Mouse (Mus musculus): Measurements from ENCODE around the gene Dclre1c.
"Not testable (repeated sequence)": the region's sequence is repeated elsewhere in the genome, so short reads cannot be mapped to it uniquely, and the experiment has no call there.

The Dclre1c gene

DNA sequence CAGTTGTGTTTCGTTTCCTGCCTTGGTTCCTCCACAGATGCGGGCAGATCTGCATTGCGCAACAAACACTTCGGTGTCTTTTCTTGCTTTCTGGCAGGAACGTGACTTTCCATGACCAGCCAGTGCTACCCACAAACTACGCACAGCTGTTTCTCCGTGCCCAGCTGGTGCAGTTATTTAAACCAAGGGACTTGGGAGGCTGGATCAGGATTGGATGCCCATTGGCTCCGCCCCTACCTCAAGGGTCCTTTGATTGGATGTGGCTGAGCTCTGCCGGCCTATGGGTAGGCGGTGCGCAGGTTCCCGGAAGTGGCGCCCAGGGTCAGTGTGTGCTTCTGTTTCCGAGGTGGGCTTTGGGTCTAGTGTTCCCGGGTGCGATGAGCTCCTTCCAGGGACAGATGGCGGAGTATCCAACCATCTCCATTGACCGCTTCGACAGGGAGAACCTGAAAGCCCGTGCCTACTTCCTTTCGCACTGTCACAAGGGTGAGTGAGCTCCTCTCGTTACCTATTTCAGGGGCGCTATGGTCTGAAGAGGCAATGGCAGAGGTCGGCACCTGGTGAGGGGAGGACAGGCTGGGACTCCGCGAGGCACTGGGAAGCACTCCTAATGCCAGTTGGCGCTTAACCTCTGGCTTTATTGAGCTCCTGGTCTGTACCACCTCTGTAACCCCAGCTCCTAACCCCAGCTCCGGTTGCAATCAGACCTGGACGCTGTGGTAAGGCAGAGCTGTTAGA lies at the start of gene Dclre1c:
Dclre1c (plus strand) TSS at position 291 of the 738 bp plus-strand sequence.
- DNase-seq (ENCODE audit: extremely low spot score, low read depth, low spot score) = peak; percentile 68

DNA sequence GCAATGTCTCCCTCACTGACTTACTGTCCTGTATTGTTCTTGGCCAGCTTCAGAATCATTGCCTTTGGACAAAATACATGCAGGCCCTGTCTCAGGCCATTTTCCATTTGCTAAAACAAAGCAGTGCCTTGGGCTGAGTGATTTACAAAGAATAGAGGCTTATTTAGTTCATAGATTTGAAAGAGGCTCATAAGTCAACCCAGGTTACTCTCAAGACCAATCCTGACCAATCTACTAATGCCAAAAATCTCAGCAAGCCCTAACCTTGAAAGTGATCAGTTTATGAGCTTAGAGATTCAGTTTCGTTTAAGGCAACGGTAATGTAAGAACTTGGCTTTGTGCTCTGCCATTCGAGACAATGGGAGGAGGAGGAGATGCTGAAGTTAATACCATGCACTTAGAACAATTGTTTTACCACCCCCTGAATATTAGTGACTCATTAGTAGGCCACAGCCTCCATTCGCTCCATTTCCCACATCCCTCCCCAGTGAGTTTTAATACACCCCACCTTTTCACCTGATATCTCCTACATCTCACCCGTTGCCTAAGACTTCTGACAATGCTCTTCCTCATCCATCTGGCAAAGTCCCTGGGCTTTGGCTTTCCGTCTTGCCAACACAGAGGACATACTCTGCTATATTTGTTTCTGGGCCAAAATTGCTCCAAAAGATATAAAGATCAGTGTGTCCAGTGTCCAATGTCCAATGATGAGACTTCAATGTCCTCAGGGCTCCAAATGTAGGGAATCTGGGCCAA lies 36.6 kb upstream of the Dclre1c start:
- DNase-seq (ENCODE audit: extremely low spot score, low read depth, low spot score) = no peak

DNA sequence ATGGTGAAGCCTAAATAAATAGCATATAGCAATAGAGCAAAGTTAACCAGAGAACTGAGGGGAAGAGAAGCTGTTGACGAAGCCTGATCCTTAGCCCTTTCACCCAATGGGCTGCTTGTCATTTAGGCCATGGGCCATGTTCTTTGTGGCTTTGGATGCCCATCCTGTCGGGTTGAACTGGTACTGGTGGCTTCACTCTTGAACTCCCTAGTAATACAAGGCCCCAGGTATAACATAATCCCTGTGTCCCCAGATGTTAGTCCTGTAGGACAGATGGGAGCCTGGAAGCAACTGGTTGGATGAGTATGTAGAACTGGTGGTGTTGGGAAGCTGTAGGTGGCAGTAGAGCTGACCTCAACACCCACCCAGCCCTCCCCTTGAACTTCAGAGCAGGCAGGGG lies 32.0 kb upstream of the Dclre1c start:
- no peak for DNase-seq (ENCODE audit: extremely low spot score, low read depth, low spot score)

DNA sequence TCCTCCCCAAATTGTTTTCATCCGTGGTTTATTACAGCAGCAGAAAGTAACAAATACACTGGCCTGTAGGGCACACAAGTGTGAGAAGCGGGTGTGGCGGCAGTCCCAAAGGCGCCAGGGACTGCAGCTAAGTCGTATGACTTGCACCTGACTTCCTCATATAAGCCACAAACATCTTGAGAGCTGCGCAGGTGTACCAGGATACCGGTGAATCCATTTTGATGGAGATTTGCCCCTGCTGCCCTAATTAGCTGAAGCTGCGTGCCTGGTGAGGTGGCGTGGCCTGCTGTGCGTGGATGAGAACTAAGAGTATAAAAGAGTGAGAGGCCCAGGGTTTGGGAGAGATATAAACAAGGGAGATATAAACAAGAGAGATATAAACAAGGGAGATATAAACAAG lies 26.8 kb upstream of the Dclre1c start, which contains the start of gene Olah:
Olah (minus strand) TSS at position 101 of the 400 bp plus-strand sequence.
- DNase-seq (ENCODE audit: extremely low spot score, low read depth, low spot score) = not testable (repeated sequence)

DNA sequence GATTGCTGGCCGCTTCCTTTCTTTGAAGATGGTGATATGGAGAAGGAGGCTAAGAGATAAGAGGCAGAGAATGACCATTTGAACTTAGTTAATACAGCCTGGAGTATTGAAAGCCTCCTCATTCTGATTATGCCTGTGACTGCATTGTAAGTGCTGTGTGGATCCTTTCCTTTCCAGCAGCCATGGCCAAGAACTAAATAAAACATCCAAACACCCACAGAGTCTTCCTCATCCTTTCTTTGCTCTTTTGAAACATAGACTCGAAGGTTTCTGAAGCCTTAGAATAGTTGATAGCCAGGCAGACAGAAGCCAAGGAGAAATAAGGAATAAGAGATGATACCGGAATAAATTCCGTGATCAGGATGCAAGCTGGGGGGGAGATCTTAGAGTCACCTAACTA lies 17.9 kb upstream of the Dclre1c start:
- DNase-seq (ENCODE audit: extremely low spot score, low read depth, low spot score) = no peak

DNA sequence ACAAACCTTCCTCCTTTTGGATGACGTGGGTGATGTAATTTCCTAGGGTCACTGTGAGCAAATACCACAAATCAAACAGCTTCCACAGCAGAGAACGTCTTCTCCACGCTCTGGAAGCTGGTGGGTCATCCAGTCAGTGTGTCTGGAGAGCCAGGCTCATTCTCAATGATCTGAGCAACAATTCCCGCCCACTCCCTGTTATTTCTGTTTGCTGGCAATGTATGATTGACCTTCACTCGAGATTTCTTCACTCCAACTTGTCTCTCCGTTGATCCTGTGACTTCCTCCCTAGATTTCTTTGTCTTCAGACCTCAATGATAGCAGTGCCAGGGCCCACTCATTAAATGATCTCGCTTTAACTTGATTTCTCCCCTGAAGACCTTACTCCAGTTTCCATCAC lies 16.2 kb upstream of the Dclre1c start:
- no peak for DNase-seq (ENCODE audit: extremely low spot score, low read depth, low spot score)

DNA sequence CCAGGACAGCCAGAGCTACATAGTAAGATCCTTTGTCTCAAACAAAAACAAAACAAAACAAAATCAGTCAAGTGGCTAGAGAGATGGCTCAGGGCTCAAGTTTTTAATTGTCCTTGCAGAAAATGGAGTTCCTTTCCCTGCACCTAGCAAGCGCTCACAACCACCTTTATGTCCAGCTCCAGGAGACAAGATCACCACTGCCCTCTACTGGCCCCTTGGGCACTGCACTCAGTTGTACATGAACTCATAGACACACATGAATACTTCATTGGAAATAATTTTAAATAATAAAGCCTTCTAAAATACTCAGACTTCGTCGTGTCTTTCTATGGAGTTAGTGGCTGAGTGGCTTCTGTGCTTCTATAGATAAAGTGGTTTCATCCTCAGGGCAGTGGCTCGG lies 9.7 kb upstream of the Dclre1c start:
- peak; percentile 52 for DNase-seq (ENCODE audit: extremely low spot score, low read depth, low spot score)

DNA sequence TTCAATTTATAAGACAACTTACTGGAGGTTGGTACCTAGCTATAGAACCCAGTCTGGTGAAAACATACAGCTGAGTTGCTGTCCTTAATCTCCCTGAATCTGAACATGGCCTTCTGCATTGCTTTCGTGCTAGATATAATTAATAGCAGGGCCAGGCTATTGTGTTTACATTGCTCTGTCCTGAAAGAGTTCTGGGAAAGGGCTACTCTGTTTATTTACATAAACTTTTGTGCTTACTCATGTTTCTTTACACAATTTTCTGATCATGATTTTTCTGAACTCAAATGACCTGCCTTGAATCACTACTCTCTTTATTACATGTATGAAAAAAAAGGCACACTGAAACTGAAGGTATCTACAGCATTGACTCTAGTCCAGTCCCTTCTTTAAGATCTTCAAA lies 8.3 kb upstream of the Dclre1c start:
- DNase-seq (ENCODE audit: extremely low spot score, low read depth, low spot score) = no peak

DNA sequence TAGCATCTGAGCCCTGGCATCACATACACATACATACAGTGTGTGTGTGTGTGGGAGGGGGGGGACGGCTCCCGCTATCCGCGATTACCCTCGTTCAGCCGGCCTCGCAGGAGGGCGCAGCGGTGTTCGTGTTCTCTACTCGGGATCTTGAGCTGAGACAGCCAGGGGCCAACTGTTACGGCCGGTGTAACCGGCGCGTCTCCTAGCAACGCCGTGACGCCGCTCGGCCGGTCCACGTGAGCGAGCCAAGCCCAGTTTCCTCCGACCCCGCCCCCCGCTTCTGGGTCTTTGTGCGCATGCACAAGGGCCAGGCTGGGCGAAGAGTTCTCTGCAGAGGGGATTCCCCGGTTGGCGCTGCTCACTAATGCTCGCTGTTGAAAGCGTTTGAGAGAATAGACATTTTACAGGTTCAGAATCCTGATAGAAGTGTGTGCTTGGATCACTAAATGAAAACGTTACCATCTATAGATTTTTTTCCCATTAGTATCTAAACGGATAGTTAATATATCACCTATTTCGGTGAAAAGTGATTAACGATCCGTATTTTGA lies 5.0 kb upstream of the Dclre1c start:
- DNase-seq (ENCODE audit: extremely low spot score, low read depth, low spot score) = peak; percentile 60

DNA sequence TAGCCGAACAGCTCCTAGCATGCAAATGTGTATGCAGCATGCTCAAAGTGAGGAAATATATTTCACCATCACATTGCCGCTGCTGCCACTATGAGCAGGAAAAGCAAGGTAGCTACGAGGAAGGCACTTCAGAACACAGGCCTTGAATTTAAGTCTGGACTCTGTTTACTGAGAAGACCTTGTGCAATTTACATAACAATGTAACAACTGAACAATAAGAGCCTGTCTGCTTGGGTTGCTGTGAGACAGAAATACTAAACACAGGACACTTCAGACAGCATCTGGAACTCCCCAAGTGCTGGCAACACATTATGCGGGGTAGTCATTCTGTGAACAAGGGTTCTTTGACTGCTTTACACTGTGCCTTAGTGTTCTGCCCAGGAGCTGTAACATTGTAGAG lies 3.8 kb upstream of the Dclre1c start:
- DNase-seq (ENCODE audit: extremely low spot score, low read depth, low spot score) = no peak

DNA sequence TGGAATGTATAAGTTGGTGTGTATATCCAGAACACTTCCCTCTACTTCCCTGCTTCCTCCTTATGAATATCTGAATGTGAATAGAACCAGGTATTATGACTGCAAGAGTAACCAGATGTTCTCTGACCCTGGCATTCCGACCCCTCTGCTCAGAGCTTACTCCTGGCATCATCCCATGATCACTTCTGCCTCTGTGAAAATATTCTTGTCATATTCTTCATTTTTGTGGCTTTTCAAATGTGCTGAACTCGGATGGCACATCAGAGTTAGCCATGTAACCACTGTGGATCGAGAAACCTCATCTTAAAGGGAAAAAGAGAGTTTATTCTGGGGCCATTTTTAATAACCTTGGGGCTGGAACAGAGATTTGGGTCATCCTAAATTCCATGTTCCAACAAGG lies 1.4 kb upstream of the Dclre1c start, which contains the start of gene Meig1:
Meig1 (minus strand) TSS at position 101 of the 400 bp plus-strand sequence.
- DNase-seq (ENCODE audit: extremely low spot score, low read depth, low spot score) = no peak

DNA sequence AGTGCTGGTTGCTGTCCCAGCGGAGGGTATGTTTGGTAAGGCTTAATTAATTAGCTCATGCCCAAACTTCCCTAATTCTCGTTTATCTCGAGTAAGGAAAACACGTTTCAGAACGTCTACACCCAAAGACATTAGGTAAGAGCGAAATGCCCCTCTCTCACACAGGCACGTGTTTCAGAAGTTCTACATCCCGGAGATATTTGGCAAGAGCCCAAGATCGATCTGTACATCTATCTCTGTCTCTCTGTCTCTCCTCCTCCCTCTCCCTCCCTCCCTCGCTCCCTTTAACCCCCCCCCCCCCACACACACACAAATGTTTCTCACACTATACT lies 614 bp downstream of the Dclre1c start:
- no peak for DNase-seq (ENCODE audit: extremely low spot score, low read depth, low spot score)

DNA sequence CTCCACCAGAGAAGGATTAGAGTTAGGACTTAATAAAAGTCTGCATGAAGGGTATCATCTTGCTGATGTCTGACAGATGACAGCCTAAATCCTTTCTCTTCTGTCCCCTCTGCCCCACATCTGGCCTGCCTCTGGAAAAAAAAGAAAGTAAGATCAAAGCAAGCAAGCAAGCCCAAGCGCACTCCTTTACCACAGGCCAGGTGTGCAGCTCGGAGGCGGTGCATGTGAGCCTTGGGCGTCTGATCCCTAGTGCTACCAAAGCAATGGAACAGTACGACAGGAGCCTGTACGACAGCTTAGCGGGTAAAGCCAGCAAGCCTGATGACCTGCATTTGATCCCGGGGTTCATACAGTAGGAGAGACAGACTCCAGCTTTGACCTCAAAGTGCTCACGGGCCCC lies 7.0 kb downstream of the Dclre1c start:
- no peak for DNase-seq (ENCODE audit: extremely low spot score, low read depth, low spot score)

DNA sequence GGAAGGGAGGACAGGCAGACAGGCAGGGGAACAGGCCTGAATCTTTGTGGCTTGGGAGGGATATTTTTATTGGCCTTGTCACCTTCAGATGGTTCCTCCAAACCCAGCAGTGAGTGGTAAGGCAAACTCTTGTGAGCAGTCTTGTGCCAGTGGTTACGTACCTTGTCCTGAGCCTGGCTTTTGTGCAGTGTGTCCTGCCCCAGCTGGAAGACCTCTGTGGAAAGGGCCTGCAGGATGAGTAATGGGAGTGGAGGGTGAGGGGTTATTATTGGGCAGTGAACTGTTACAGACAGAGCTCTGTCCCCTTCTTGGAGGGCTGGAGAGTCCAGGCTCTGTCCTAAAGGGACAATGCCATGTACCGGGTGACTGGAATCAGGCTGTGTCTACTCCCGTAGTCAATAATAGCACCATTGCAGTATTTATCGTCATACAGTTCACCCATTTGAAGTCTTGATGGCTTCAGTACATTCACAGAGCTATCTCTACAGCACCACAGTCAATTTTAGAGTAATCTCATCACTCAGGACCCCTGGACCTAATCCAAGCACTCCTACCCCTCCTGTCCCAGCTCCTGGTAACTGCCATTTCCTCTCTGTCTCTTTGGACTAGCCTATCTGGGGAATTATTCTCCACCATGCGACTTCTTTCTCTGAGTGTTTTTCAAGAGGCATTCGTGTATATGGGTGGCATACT lies 11.6 kb downstream of the Dclre1c start:
- DNase-seq (ENCODE audit: extremely low spot score, low read depth, low spot score) = no peak

DNA sequence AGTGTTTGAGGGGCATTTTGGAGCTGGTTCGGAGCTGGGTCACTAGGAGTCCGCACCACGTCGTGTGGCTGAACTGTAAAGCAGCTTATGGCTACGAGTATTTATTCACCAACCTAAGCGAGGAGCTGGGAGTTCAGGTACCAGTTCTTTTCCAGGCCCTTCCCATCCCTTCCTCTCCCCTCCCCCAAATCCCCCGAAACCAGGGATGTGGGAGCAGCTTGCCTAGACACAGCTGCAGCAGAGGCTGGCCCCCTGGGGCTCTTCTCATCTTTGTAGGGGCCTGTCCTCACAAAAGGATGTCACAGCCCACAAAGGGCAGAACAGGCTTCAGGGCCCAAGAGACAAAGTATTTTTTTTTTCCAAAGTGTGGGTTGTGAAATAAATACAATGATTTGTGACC lies 14.0 kb downstream of the Dclre1c start:
- DNase-seq (ENCODE audit: extremely low spot score, low read depth, low spot score) = no peak

DNA sequence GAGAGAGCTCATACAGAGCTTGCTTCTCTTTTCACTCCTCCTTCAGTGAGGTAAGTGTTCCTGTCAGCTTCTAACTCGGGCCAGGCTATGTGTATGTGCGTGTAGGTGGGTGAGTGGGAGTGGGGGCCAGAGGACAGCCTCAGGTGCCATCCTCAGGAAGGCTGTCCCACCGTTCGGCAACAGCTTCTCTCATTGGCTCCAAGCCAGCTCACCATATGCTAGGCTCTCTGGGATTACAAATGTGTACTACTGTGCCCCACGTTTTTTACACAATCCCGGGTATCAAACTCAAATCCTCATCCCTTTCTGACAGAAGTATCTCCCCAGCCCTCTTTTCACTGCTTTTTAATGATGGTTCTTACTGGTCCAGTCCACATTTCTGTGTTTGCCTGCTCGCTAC lies 20.3 kb downstream of the Dclre1c start:
- DNase-seq (ENCODE audit: extremely low spot score, low read depth, low spot score) = no peak

DNA sequence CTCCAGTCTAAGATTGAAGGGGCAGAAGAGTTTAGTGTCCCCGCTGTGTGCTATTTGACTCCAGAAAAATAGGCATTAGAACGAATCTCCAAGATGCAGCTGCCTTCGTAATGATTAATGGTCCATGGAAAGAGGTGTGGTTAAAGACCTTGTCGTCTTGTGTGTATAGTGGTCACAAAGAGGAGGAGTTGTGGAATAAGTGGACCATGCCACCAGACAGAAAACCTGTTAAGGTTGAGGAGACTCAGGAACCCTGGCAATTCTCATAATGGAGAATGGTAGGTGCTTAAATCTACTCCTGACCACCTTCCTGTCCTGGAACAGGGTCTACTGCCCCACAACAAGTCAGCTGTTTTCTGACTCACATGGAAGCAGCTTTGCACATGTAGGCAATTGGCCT lies 22.1 kb downstream of the Dclre1c start:
- DNase-seq (ENCODE audit: extremely low spot score, low read depth, low spot score) = no peak

DNA sequence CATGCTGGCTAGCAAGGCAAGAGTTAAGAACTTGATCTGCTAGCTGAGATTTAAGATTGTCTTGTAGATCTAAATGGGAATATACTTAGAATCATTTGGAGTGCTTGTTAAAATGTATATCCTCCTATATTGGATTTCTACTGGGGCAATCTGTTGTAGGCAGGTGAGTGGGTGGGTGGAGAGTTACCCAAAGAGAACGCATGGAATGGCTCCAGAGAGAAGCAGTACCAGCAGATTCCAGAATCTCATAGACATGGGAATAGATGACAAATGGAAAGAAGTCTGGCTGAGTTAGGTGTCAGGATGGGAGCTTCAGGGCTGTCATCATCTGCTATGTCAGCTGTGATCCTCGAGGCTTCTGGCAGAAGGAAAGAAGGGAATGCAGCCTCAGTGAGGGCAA lies 25.5 kb downstream of the Dclre1c start:
- no peak for DNase-seq (ENCODE audit: extremely low spot score, low read depth, low spot score)

DNA sequence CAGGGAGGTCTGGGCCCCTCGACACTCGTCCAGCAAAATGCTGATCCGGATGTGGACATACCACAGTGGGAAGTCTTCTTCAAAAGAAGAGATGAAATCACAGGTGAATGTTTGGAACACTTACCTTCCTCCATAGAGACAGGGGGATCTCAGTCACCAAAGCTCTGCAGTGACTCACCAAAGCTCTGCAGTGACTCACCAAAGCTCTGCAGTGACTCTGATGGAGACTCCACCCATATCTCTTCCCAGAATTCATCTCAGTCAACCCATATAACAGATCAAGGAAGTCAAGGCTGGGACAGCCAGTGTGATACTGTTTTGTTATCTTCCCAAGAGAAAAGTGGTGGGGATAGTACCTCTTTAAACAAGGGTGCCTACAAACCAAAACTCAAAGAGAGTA lies 29.2 kb downstream of the Dclre1c start:
- DNase-seq (ENCODE audit: extremely low spot score, low read depth, low spot score) = no peak

DNA sequence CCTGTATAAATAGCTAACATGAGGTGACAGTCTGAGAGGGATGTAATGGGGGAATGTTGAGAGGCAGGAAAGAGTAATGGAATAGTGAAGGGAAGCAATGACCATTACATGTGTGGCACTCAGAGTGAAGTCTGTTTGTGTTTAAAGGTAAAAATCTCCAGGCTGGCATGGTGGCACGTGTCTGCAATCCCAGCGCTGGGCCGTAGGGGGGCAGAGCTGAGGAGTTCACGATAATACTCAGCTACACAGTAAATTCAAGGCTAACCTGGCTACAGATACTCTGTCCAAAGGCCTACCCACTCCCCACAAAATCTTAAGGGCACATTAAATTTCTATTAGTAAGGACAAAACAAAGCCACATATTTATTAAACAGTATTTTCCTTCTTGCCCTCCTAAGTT lies 32.7 kb downstream of the Dclre1c start:
- DNase-seq (ENCODE audit: extremely low spot score, low read depth, low spot score) = no peak

DNA sequence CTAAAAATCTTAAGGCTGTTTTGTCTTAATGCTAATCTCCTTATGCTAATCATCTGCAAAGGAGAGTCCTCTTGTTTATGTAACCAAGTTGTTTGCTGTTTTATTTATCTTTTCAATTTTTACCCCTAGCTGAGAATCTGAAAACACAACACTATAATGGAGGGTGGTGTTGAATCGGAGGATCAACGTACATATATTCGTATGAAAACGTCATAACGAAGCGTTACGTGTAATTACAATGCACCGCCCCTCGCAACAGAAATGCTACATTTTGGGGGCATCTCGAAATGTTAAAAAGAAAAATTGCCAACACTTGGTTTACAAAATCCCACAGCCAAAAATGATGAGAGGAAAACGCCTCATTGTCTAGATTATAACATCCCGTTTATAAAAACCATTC lies 50.0 kb downstream of the Dclre1c start:
- peak; percentile 31 for DNase-seq (ENCODE audit: extremely low spot score, low read depth, low spot score)

DNA sequence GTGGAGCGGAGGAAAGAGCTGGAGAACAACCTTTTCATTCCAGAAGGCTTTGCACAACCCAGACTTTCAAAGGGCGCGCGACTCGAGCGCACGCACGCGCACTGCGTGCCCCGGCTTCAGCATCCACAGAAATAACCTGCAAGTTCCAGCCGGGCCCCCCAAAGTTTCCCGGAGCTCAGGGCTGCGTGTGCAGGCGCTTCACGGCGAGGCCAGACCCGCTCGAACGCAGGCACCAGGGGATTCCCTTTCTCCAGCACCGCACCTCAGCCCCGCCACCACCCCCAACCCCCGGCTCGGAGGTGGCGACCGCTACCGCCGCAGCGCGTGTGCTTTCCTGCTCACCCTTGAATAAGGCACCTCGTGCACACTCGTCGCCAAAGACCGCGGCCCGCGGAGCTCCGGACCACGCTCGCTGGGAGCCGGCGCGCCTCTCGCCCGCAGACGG lies 50.5 kb downstream of the Dclre1c start:
- DNase-seq (ENCODE audit: extremely low spot score, low read depth, low spot score) = peak; percentile 24
